Mouse (Mus musculus) midbrain, postnatal 0 days (tissue): ENCODE results near the gene Epb41l5. TPM values are rescaled to one million over a fixed set of nuclear protein-coding genes. Genes with fewer than 3 reads are reported as not detected.

Source experiments
- ATAC-seq: fragments of 200-750 bp; cut with Nextera tagmentation; 2 replicates; pipeline ENCODE4 v1.8.0; 2017; ENCODE audit warnings: moderate number of reproducible peaks, mild to moderate bottlenecking, moderate TSS enrichment, moderate library complexity; ENCODE audit not compliant: low FRiP score
- DNase-seq: peaks from one replicate; pipeline ENCODE4 v3.0.0-alpha.2; 2015; ENCODE audit warnings: low spot score
- H3K27ac ChIP-seq: fragments of 300-500 bp; sonication (generic); 2 replicates; pipeline ENCODE4 v1.5.1; 2014; ENCODE audit warnings: low read depth, mild to moderate bottlenecking, low read length, mixed read lengths
- H3K27me3 ChIP-seq: fragments of 300-500 bp; sonication (generic); 2 replicates; pipeline ENCODE4 v1.6.1; 2014; ENCODE audit warnings: low read length, control low read depth, mixed read lengths; ENCODE audit not compliant: insufficient read depth
- H3K36me3 ChIP-seq: fragments of 300-500 bp; sonication (generic); 2 replicates; pipeline ENCODE4 v1.6.1; 2014; ENCODE audit warnings: low read length, control low read depth, mixed read lengths; ENCODE audit not compliant: insufficient read depth
- H3K4me1 ChIP-seq: fragments of 300-500 bp; sonication (generic); 2 replicates; pipeline ENCODE4 v1.6.1; 2014; ENCODE audit warnings: mild to moderate bottlenecking, control low read depth, antibody characterized with exemption, low read length, mixed read lengths; ENCODE audit not compliant: insufficient read depth
- H3K4me2 ChIP-seq: fragments of 300-500 bp; sonication (generic); 2 replicates; pipeline ENCODE4 v1.6.1; 2014; ENCODE audit warnings: low read depth, mild to moderate bottlenecking, low read length, mixed read lengths; ENCODE audit not compliant: poor library complexity, severe bottlenecking
- H3K4me3 ChIP-seq: fragments of 300-500 bp; sonication (generic); 2 replicates; pipeline ENCODE4 v1.5.1; 2014; ENCODE audit warnings: low read depth, mild to moderate bottlenecking, low read length, moderate library complexity
- H3K9ac ChIP-seq: fragments of 300-500 bp; sonication (generic); replicated peaks from 2 replicates; pipeline ENCODE4 v1.6.1; 2014; ENCODE audit warnings: mild to moderate bottlenecking, low read length, moderate library complexity, mixed read lengths; ENCODE audit not compliant: poor library complexity, severe bottlenecking
- H3K9me3 ChIP-seq: fragments of 300-500 bp; sonication (generic); 2 replicates; pipeline ENCODE4 v1.6.1; 2016; ENCODE audit warnings: low read length, control low read depth
- CTCF ChIP-seq: IDR thresholded peaks from 2 replicates; pipeline ENCODE4 v1.5.1; 2016; ENCODE audit warnings: antibody characterized with exemption, mild to moderate bottlenecking
- WGBS: fragments of 180-500 bp; shearing (Covaris S2); extraction: QIAGEN DNeasy Blood & Tissue Kit; methylation state at CpG from one replicate; pipeline ENCODE4 v1.1.7; 2014; 5-methylcytosine and 5-hydroxymethylcytosine counted together
- polyA plus RNA-seq: library from polyadenylated mRNA; unstranded; fragments of >200 nt; fragmentation: Nextera tagmentation; extraction: Ambion mirVana; gene quantifications from 2 replicates; pipeline ENCODE4 v1.2.1, GENCODE M21; 2015
- total RNA-seq: library from RNA; depleted of rRNA; stranded (reverse); fragments of >200 nt; gene quantifications from 2 replicates; pipeline ENCODE4 v1.2.3, GENCODE M21; 2014

Epb41l5 gene
- total and polyA plus RNA-seq, 2 experiments from 2014 or later: 12.8 to 13.5 TPM

- 97% methylated on average over 2 of the region's 2 CpGs for WGBS
Observed at GRCm38 (mm10) chr1:119550064-119550463, 98.7 kb downstream of the Epb41l5 start.

DNA sequence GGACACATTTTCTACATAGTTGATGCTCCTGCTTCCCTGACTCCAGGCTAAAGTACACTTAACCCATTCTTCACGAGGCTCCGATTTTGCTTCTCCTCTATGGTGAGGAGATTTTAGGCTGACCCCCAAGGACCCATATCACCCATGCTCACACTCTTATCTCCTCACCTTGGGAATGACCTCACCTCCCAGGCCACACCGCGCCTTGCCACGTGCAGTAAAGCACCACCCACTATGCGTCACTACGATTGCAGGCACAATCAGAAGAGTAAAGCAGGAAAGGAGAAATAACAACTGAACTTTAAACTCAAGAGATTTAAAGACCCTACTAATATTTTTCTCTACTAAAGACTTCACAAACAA lies 99.5 kb downstream of the Epb41l5 start:
- DNase-seq (no peak), ATAC-seq (no peak)
- Histone ChIP-seq H3K4me2 (no peak overlapping the region), H3K27ac (no peak overlapping the region), H3K4me1 (no peaks in the 10 kb centered on the region), H3K9me3 (no peaks in the 10 kb centered on the region), H3K27me3 (no peaks in the 10 kb centered on the region), H3K4me3 (no peak overlapping the region), H3K36me3 (no peaks in the 10 kb centered on the region), H3K9ac (no peak overlapping the region)
- TF ChIP-seq CTCF: no peak
- 94% methylated on average over 7 of the region's 7 CpGs for WGBS

More at GRCm38 (mm10) chr1:119550064-119550463, 98.7 kb downstream of the Epb41l5 start:
- no peaks in the 10 kb centered on the region for H3K4me1 ChIP-seq
- no peak overlapping the region for H3K4me2 ChIP-seq
- peaks cover 4% of the 10 kb centered on the region; the same call in 1 of the 2 replicates for H3K36me3 ChIP-seq
- H3K27ac ChIP-seq: no peak overlapping the region
- H3K9me3 ChIP-seq: no peaks in the 10 kb centered on the region
- ATAC-seq (no peak), DNase-seq (no peak)
- H3K4me3 ChIP-seq: no peak overlapping the region
- TF ChIP-seq CTCF: no peak
- H3K9ac ChIP-seq: no peak overlapping the region
- H3K27me3 ChIP-seq: no peaks in the 10 kb centered on the region

GRCm38 (mm10) chr1:119548668-119549326 lies 100.0 kb downstream of the Epb41l5 start:
- no peak overlapping the region for H3K4me3 ChIP-seq
- H3K9ac ChIP-seq: no peak overlapping the region
- no peaks in the 10 kb centered on the region for H3K36me3 ChIP-seq
- H3K4me1 ChIP-seq: no peaks in the 10 kb centered on the region
- peak; percentile 86 for DNase-seq
- H3K27ac ChIP-seq: no peak overlapping the region
- no peak overlapping the region for H3K4me2 ChIP-seq
- peak; percentile 97 for TF ChIP-seq CTCF
- no peaks in the 10 kb centered on the region for H3K27me3 ChIP-seq
- 69% methylated on average over 7 of the region's 7 CpGs for WGBS
- no peaks in the 10 kb centered on the region for H3K9me3 ChIP-seq
- ATAC-seq: peak; percentile 49; the same call in 1 of the 2 replicates

- H3K9ac ChIP-seq: no peak overlapping the region
- no peak overlapping the region for H3K27ac ChIP-seq
- no peak for TF ChIP-seq CTCF
- DNase-seq (no peak), ATAC-seq (no peak)
- WGBS: 95% methylated on average over 3 of the region's 3 CpGs
- no peak overlapping the region for H3K4me3 ChIP-seq
- no peaks in the 10 kb centered on the region for H3K9me3 ChIP-seq
- H3K4me1 ChIP-seq: no peaks in the 10 kb centered on the region
- H3K36me3 ChIP-seq: no peaks in the 10 kb centered on the region
- no peak overlapping the region for H3K4me2 ChIP-seq
- no peaks in the 10 kb centered on the region for H3K27me3 ChIP-seq
Observed at GRCm38 (mm10) chr1:119546490-119546889, 102.3 kb downstream of the Epb41l5 start.

DNA sequence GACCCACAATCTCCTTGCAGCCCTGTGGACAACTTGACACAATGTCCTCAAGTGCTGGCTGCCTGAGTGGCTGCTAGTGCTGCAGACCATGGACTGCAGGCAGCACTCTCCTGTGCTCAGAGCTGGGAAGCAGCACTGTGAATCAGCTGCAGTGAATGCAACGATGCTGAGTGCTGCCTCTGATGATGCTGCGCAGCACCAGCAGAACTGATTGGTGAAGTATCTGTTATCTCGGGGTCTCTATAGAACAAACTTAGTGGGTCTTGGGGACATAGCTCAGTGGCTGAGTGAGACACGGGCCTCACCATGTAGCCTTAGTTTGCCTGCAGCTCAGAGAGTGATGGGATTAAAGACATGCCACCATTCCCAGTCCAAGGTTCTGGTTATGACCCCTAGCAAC lies 103.1 kb downstream of the Epb41l5 start:
- H3K27ac ChIP-seq: no peak overlapping the region
- H3K4me2 ChIP-seq: no peak overlapping the region
- no peak overlapping the region for H3K9ac ChIP-seq
- no peak for TF ChIP-seq CTCF
- H3K27me3 ChIP-seq: no peaks in the 10 kb centered on the region
- WGBS: 96% methylated on average over 4 of the region's 4 CpGs
- no peaks in the 10 kb centered on the region for H3K9me3 ChIP-seq
- ATAC-seq (no peak), DNase-seq (no peak)
- no peaks in the 10 kb centered on the region for H3K4me1 ChIP-seq
- no peak overlapping the region for H3K4me3 ChIP-seq
- H3K36me3 ChIP-seq: no peaks in the 10 kb centered on the region

- H3K27ac ChIP-seq: no peak overlapping the region
- TF ChIP-seq CTCF: no peak
- H3K9ac ChIP-seq: no peak overlapping the region
- no peak overlapping the region for H3K4me3 ChIP-seq
- no peaks in the 10 kb centered on the region for H3K4me1 ChIP-seq
- no peaks in the 10 kb centered on the region for H3K27me3 ChIP-seq
- DNase-seq: no peak
- no peaks in the 10 kb centered on the region for H3K9me3 ChIP-seq
- no peaks in the 10 kb centered on the region for H3K36me3 ChIP-seq
- 81% methylated on average over 2 of the region's 2 CpGs for WGBS
- H3K4me2 ChIP-seq: no peak overlapping the region
- ATAC-seq: no peak
Observed at GRCm38 (mm10) chr1:119545164-119545563, 103.6 kb downstream of the Epb41l5 start.
